Mouse (Mus musculus) fibroblast of lung, adult 2 months (primary cell): ENCODE measurements at regions not wholly inside any gene's neighbourhood (a gene's known extent, or its start where the extent isn't known, plus 50 kb on each side); places are given as distances from the start of the nearest gene placed in this dataset.

Source experiments
- DNase-seq: peaks from one replicate; pipeline ENCODE4 v3.0.0-alpha.2; 2011; ENCODE audit warnings: low read depth

DNA sequence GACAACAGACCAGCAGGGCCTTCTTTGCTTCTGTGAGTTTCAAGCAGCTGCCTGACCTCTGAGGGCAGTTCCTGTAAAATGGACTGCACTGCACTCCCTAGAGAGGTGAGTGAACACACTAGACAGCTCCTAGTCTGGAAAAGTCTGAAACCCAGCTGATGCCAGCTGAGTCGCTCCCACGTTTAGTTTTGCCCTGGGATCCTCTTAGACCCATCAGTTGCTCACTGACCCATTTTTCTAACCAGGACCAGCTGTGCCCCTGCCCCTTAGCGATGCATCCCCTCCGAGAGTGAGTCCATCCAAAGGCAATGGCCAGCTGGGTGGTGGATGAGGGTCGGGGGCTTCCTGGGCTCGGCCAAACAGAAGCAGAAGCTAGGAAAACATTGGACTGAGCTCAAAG is 62.2 kb upstream of the Top1 start:
- DNase-seq, result no peak

DNA sequence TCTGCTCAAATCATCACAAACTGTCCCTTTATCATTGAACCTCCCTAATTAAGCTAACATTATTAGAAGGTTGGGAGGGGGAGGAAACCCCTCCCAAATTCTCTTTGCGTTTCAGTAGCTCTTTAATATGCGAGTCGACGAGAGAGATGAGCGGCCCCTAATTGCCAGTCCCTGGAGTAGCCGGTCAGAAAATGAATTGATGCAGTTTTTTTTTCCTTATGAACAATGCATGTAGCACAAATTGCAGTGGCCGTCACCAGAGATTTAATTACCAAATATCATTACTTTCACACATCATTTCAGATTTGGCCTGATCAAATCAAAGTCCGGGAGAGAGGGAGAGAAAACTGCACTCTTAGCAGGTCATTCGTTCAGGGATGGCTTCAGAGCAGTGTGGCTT is 61.1 kb upstream of the Top1 start:
- DNase-seq, result no peak

GRCm38 (mm10) chr2:160587015-160587835 is 58.5 kb upstream of the Top1 start:
- DNase-seq, result no peak

DNA sequence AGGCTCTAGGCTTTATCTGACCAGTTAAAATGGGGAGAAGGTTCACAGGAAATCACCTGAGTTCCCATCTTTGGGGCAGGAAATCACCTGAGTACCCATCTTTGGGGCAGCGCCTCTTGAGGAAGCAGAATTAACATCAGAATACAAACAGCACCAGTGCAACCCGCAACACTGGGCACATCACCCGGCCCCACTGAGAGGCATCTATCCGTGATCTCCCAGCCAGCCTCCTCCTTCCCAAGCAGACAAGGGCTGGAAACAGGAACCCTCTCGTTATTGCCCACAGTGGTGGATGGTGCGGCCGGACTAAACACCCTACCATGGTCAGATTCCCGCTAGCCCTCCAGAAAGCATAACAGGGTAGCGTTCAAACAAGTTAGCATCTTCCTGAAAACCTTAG is 57.3 kb upstream of the Top1 start:
- no peak for DNase-seq

DNA sequence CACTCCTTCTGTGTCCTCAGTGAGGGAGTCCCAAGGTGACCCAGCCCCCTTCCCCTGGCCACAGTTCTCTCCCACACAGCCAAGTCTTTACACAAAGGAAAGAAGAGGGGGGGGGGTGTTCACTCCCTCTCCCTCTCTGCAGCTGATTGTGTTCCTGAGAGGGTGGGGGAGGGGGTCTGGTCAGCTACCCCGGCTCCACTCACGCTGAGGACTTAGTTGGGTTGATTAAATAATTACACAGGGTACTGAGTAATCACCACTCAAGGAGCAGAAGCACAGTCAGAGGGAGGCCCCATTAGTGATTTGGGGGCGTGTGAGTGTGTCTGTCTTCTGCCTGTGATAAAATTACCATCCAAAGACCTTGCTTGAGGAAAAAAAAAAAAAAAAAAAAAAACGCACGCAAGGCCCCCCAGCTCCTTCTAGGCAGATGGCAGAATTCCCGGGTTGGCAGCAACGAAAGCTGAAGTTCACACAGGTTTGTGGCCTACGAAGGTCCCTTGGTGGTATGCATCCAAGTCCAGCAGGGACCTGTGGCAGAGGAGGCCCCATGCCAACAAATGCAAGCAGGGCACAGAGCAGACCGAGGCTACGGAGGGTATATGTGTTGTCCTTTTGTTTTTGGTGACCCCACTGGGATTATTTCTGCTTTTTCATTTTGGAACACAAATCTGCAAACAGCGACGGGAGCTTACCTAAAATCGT is 55.3 kb upstream of the Top1 start:
- DNase-seq, result no peak

GRCm38 (mm10) chr2:160591446-160592180 is 54.1 kb upstream of the Top1 start:
- DNase-seq, result no peak

GRCm38 (mm10) chr2:160593035-160593434 is 52.7 kb upstream of the Top1 start:
- DNase-seq, result no peak
